Mouse (Mus musculus): ENCODE data around the gene Tktl1. TPM values are rescaled to one million over a fixed set of nuclear protein-coding genes. Genes with fewer than 3 reads are reported as not detected.
"Not testable (repeated sequence)": the region's sequence is repeated elsewhere in the genome, so short reads cannot be mapped to it uniquely, and the experiment has no call there.

The Tktl1 gene
- polyA plus RNA-seq (2012; rRNA removed) (not detected in 2 replicates), polyA plus RNA-seq (2014; fragmentation: Nextera tagmentation; extraction: Ambion mirVana) (not detected in 2 replicates)

- ATAC-seq (ENCODE audit: insufficient read depth), result no peak
- no peak within 1 kb of the TSS for H3K27ac ChIP-seq
- no peak within 1 kb of the TSS for H3K9ac ChIP-seq (replicated peaks)
- 75% methylated on average over 17 of the region's 17 CpGs for WGBS (ENCODE audit: insufficient replicate concordance)
- H3K27me3 ChIP-seq (ENCODE audit: control insufficient read depth, insufficient read depth, low read length), result no peaks in the 10 kb centered on the region
- DNase-seq (ENCODE audit: low read depth in 3 of 3, low spot score in 3 of 3), result no peak
- no peaks in the 10 kb centered on the region for H3K36me3 ChIP-seq (replicated peaks; ENCODE audit: control insufficient read depth, insufficient read depth, low read depth)
- no peaks in the 10 kb centered on the region for H3K4me1 ChIP-seq (replicated peaks; ENCODE audit: control insufficient read depth in 2 of 2, insufficient read depth in 2 of 2, low read length in 1 of 2)
- no peak within 1 kb of the TSS for H3K4me2 ChIP-seq (ENCODE audit: low read depth)
- TF ChIP-seq EP300 (IDR thresholded peaks at IDR 0.05; ENCODE audit: low read depth) (no peak), CTCF (IDR thresholded peaks at IDR 0.05; ENCODE audit: low read depth) (no peak)
- no peaks in the 10 kb centered on the region for H3K9me3 ChIP-seq (ENCODE audit: control insufficient read depth, low read length)
- no peak within 1 kb of the TSS for H3K4me3 ChIP-seq (ENCODE audit: insufficient read depth in 1 of 2, low read depth in 2 of 2, low read length in 2 of 2)
These were observed at the start of gene Tktl1 for GRCm38 (mm10) chrX:74176959-74177358. Tktl1 (plus strand) TSS chrX:74177259.

DNA sequence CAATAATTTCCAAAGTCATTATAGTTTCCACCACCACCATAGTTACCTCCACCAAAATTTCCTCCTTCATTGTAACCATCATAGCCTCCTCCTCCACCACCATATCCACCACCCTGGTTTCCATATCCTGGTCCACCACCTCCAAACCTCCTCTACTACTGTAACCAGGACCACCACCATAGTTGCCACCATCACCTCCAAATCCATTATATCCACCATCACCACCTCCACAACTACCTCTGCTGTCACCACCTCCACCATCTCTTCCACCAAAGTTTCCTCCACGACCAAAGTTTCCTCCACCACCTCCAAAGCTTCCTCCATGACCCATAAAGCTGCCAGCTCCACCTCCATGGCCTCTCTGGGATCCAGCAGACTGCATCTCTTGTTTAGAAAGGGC lies 41.8 kb upstream of the Tktl1 start, which contains the start of gene Mecp2:
Mecp2 (minus strand) TSS at position 101 of the 400 bp plus-strand sequence.
- not testable (repeated sequence) for H3K9me3 ChIP-seq (ENCODE audit: control insufficient read depth, low read length); H3K27ac ChIP-seq; ATAC-seq (ENCODE audit: insufficient read depth); H3K36me3 ChIP-seq (replicated peaks; ENCODE audit: control insufficient read depth, insufficient read depth, low read depth); H3K9ac ChIP-seq (replicated peaks); DNase-seq (ENCODE audit: low read depth in 3 of 3, low spot score in 3 of 3); H3K4me2 ChIP-seq (ENCODE audit: low read depth); H3K4me1 ChIP-seq (replicated peaks; ENCODE audit: control insufficient read depth in 2 of 2, insufficient read depth in 2 of 2, low read length in 1 of 2); H3K4me3 ChIP-seq (ENCODE audit: insufficient read depth in 1 of 2, low read depth in 2 of 2, low read length in 2 of 2); H3K27me3 ChIP-seq (ENCODE audit: control insufficient read depth, insufficient read depth, low read length)
- 9% methylated on average over 1 of the region's 1 CpGs for WGBS (ENCODE audit: insufficient replicate concordance)

DNA sequence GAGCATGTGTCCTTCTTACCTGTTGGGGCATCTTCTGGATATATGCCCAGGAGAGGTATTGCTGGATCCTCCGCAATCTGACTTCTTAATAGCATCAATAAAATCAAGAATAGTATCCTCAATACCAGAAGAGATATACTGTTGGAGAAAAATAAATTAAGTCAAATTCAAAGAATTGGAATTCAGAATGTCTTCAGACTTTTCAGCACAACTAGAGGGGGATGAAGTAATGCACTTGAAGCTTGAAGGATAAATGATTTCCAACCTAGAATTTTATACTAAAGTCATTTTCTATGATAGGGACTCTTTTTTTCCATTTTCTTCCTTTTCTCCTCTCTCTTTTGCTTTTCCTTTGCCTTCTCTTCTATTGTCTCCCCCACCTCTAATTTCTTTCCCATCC lies 9.3 kb upstream of the Tktl1 start, which contains the start of gene Tex28:
Tex28 (minus strand) TSS at position 101 of the 400 bp plus-strand sequence.
- Histone ChIP-seq H3K9me3 (ENCODE audit: control insufficient read depth, low read length) (no peaks in the 10 kb centered on the region), H3K4me2 (ENCODE audit: low read depth) (no peak within 1 kb of the TSS), H3K27ac (no peak within 1 kb of the TSS), H3K4me3 (ENCODE audit: insufficient read depth in 1 of 2, low read depth in 2 of 2, low read length in 2 of 2) (no peak within 1 kb of the TSS), H3K36me3 (replicated peaks; ENCODE audit: control insufficient read depth, insufficient read depth, low read depth) (no peaks in the 10 kb centered on the region), H3K27me3 (ENCODE audit: control insufficient read depth, insufficient read depth, low read length) (no peaks in the 10 kb centered on the region), H3K9ac (replicated peaks) (no peak within 1 kb of the TSS), H3K4me1 (replicated peaks; ENCODE audit: control insufficient read depth in 2 of 2, insufficient read depth in 2 of 2, low read length in 1 of 2) (no peaks in the 10 kb centered on the region)
- ATAC-seq (ENCODE audit: insufficient read depth) (no peak), DNase-seq (ENCODE audit: low read depth in 3 of 3, low spot score in 3 of 3) (no peak)
- no peak for TF ChIP-seq CTCF (IDR thresholded peaks at IDR 0.05; ENCODE audit: low read depth)
- TF ChIP-seq EP300 (IDR thresholded peaks at IDR 0.05; ENCODE audit: low read depth), result no peak
- WGBS (ENCODE audit: insufficient replicate concordance), result 58% methylated on average over 1 of the region's 1 CpGs

DNA sequence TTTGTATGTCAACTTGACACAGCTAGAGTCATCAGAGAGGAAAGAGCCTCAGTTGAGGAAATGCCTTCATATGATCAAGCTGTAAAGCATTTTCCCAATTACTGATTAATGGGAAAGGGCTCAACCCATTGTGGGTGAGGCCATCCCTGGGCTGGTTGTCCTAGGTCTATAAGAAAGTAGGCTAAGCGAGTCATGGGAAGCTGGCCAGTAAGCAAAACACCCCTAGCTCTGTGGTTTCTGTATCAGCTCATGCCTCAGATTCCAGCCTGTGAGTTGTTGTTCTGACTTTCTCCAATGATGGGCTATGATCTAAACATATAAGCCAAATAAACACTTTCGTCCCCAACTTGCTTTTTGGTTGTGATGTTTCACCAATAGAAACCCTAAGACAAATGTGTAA lies 26.5 kb downstream of the Tktl1 start:
- 50% methylated on average over 2 of the region's 2 CpGs for WGBS (ENCODE audit: insufficient replicate concordance)

DNA sequence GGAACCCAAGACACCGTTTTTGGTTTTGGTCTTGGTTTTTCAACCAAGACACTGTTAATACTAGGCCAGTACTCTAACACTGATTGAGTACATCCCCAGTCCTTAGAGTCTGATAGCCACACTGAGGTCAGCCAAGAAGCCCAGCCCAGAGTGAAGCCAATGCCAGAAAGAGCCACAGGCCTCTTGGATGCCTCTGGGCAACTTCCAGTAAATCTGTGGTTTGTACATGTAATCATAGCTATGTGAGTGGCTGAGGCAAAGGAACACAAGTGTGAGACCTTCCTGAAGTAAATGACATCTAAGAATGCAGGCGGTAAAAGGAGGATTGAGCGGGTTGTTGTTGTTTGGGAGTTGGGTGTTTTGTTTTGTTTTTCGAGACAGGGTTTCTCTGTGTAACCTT lies 41.4 kb downstream of the Tktl1 start:
- no peak overlapping the region for H3K4me2 ChIP-seq (ENCODE audit: low read depth)
- 68% methylated on average over 4 of the region's 4 CpGs for WGBS (ENCODE audit: insufficient replicate concordance)

More for the DNA sequence above, 26.5 kb downstream of the Tktl1 start:
- Histone ChIP-seq H3K27me3 (ENCODE audit: control insufficient read depth, insufficient read depth, low read length) (no peaks in the 10 kb centered on the region), H3K36me3 (replicated peaks; ENCODE audit: control insufficient read depth, insufficient read depth, low read depth) (no peaks in the 10 kb centered on the region), H3K9me3 (ENCODE audit: control insufficient read depth, low read length) (no peaks in the 10 kb centered on the region), H3K27ac (no peak overlapping the region), H3K4me2 (ENCODE audit: low read depth) (no peak overlapping the region), H3K4me1 (replicated peaks; ENCODE audit: control insufficient read depth in 2 of 2, insufficient read depth in 2 of 2, low read length in 1 of 2) (no peaks in the 10 kb centered on the region), H3K9ac (replicated peaks) (no peak overlapping the region), H3K4me3 (ENCODE audit: insufficient read depth in 1 of 2, low read depth in 2 of 2, low read length in 2 of 2) (no peak overlapping the region)
- no peak for ATAC-seq (ENCODE audit: insufficient read depth)
- TF ChIP-seq EP300 (IDR thresholded peaks at IDR 0.05; ENCODE audit: low read depth) (no peak), CTCF (IDR thresholded peaks at IDR 0.05; ENCODE audit: low read depth) (no peak)
- no peak for DNase-seq (ENCODE audit: low read depth in 3 of 3, low spot score in 3 of 3)

More for the DNA sequence above, 41.4 kb downstream of the Tktl1 start:
- Histone ChIP-seq H3K4me1 (replicated peaks; ENCODE audit: control insufficient read depth in 2 of 2, insufficient read depth in 2 of 2, low read length in 1 of 2) (no peaks in the 10 kb centered on the region), H3K36me3 (replicated peaks; ENCODE audit: control insufficient read depth, insufficient read depth, low read depth) (no peaks in the 10 kb centered on the region), H3K27ac (no peak overlapping the region), H3K9me3 (ENCODE audit: control insufficient read depth, low read length) (no peaks in the 10 kb centered on the region), H3K9ac (replicated peaks) (no peak overlapping the region), H3K27me3 (ENCODE audit: control insufficient read depth, insufficient read depth, low read length) (no peaks in the 10 kb centered on the region), H3K4me3 (ENCODE audit: insufficient read depth in 1 of 2, low read depth in 2 of 2, low read length in 2 of 2) (no peak overlapping the region)
- DNase-seq (ENCODE audit: low read depth in 3 of 3, low spot score in 3 of 3) (no peak), ATAC-seq (ENCODE audit: insufficient read depth) (no peak)
- TF ChIP-seq EP300 (IDR thresholded peaks at IDR 0.05; ENCODE audit: low read depth), result no peak
- no peak for TF ChIP-seq CTCF (IDR thresholded peaks at IDR 0.05; ENCODE audit: low read depth)
